Comparison of ENCODE assay signal across 9 mouse cellular contexts in the genomic region with DNA sequence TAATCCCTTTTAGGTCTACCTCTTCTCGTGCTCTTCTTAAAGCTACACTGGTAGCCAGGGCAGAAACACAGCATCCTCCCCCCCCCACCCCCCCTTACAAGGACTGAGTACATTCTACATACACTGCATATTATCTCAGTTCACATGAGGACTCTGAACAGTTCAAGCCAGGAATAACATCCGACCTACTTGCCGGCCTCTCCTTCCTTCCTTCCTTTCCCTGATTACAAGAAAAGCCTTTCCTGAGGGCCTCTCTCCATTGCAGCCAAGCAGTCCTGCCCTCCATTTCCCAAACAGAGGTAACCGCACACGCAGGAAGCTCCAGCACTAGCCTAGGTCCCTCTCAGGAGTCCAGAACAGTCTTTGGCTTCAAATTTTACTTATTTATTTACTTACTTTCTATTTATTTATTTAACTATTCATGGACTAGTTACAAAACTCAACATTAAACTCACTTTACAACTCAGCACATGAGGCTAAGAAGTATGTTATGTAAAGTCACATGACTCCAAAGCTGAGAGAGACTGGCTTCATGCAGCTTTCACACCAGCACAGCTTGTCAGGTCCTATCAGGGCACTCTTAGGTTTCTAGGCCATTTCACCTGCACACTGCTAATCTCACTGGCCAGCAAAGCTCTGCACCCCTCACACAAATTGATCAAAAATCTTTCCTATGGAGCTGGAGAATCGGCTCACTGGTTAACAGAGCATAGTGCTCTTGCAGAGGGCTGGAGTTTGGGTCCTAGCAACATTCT.
DNase-seq lines count a peak whose midpoint lies in the region; ATAC-seq and TF ChIP-seq lines count a peak whose summit lies in the region.
"Had no signal": no experiment of that assay in that cellular context is flagged by ENCODE, and none has a peak within 500 bp of the region (broad histone marks: within the 10 kb centered on the region; RNA-seq: fewer than 3 reads in every experiment).

No protein-coding gene starts in this region.

- no peak for TF ChIP-seq POLR2A in lung, adult 2 months (IDR thresholded peaks at IDR 0.05; ENCODE audit: borderline replicate concordance, extremely low read depth, low read depth, low read length)

- no peak overlapping the region for H3K4me2 ChIP-seq in embryonic facial prominence, embryonic 14.5 days (ENCODE audit: low read depth, low read length)
- H3K4me2 ChIP-seq in lung, embryonic 15.5 days, result no peak overlapping the region
- H3K4me2 ChIP-seq in liver, embryonic 13.5 days, result no peak overlapping the region
- H3K4me2 ChIP-seq in stomach, embryonic 16.5 days (ENCODE audit: low read depth, low read length), result no peak overlapping the region
- H3K4me2 ChIP-seq in forebrain, embryonic 13.5 days, result no peak overlapping the region
- H3K4me2 ChIP-seq: limb, embryonic 13.5 days had no signal

- no peak overlapping the region; the same call in 1 of the 2 replicates for H3K27ac ChIP-seq in embryonic facial prominence, embryonic 14.5 days (replicated peaks; ENCODE audit: low read depth, low read length)
- no peak overlapping the region; the same call in 1 of the 2 replicates for H3K27ac ChIP-seq in embryonic facial prominence, embryonic 10.5 days (replicated peaks)
- no peak overlapping the region for H3K27ac ChIP-seq in lung, embryonic 15.5 days
- H3K27ac ChIP-seq in liver, embryonic 13.5 days, result no peak overlapping the region
- H3K27ac ChIP-seq in stomach, embryonic 16.5 days (ENCODE audit: low read length), result no peak overlapping the region
- H3K27ac ChIP-seq in forebrain, embryonic 13.5 days, result no peak overlapping the region
- H3K27ac ChIP-seq: limb, embryonic 13.5 days had no signal

- peaks cover 6% of the 10 kb centered on the region for H3K4me1 ChIP-seq in embryonic facial prominence, embryonic 14.5 days (ENCODE audit: control insufficient read depth, insufficient read depth, low read length)
- H3K4me1 ChIP-seq in embryonic facial prominence, embryonic 10.5 days, result peaks cover 17% of the 10 kb centered on the region
- H3K4me1 ChIP-seq in lung, embryonic 15.5 days, result peaks cover 24% of the 10 kb centered on the region
- peaks cover 22% of the 10 kb centered on the region for H3K4me1 ChIP-seq in lung, adult 2 months (ENCODE audit: control insufficient read depth, insufficient read depth, low read length)
- H3K4me1 ChIP-seq in liver, embryonic 13.5 days (replicated peaks), result peaks cover 15% of the 10 kb centered on the region
- peaks cover 17% of the 10 kb centered on the region for H3K4me1 ChIP-seq in stomach, embryonic 16.5 days (ENCODE audit: control insufficient read depth, insufficient read depth, low read length)
- peaks cover 19% of the 10 kb centered on the region; the same call in 1 of the 2 replicates for H3K4me1 ChIP-seq in forebrain, embryonic 13.5 days

- H3K9ac ChIP-seq in embryonic facial prominence, embryonic 14.5 days (ENCODE audit: low read depth, low read length), result no peak overlapping the region
- H3K9ac ChIP-seq in lung, embryonic 15.5 days, result no peak overlapping the region
- H3K9ac ChIP-seq in liver, embryonic 13.5 days, result no peak overlapping the region
- H3K9ac ChIP-seq in stomach, embryonic 16.5 days (ENCODE audit: low read length), result no peak overlapping the region
- H3K9ac ChIP-seq in forebrain, embryonic 13.5 days, result no peak overlapping the region
- H3K9ac ChIP-seq: limb, embryonic 13.5 days had no signal

- 52% methylated on average over 6 of the region's 6 CpGs for WGBS in embryonic facial prominence, embryonic 14.5 days
- WGBS in embryonic facial prominence, embryonic 10.5 days, result 70% methylated on average over 6 of the region's 6 CpGs
- WGBS in lung, embryonic 15.5 days, result 37% methylated on average over 6 of the region's 6 CpGs
- WGBS in lung, adult 2 months, result 33% methylated on average over 6 of the region's 6 CpGs
- 32% methylated on average over 6 of the region's 6 CpGs for WGBS in liver, embryonic 13.5 days (ENCODE audit: insufficient replicate concordance)
- WGBS in stomach, embryonic 16.5 days, result 57% methylated on average over 6 of the region's 6 CpGs
- WGBS in forebrain, embryonic 13.5 days, result 74% methylated on average over 6 of the region's 6 CpGs

- 0 out of 2 replicates have a peak, but pooled peaks have one; percentile 26 for ATAC-seq in embryonic facial prominence, embryonic 14.5 days (ENCODE audit: low read depth)
- ATAC-seq in lung, embryonic 15.5 days (ENCODE audit: borderline replicate concordance, extremely low read depth, low FRiP score, low TSS enrichment), result peak; percentile 49; the same call in 1 of the 2 replicates
- peak; percentile 45; the same call in 1 of the 2 replicates for ATAC-seq in liver, embryonic 13.5 days (ENCODE audit: low read depth)
- peak; percentile 37; the same call in 1 of the 2 replicates for ATAC-seq in stomach, embryonic 16.5 days (ENCODE audit: insufficient read depth, low FRiP score)
- no peak for ATAC-seq in erythroid progenitor cell, adult 5-6 weeks (replicated peaks; ENCODE audit: low FRiP score, poor library complexity, severe bottlenecking)
- no peak for ATAC-seq in forebrain, embryonic 13.5 days

- TF ChIP-seq CTCF in lung, adult 2 months (IDR thresholded peaks at IDR 0.05; ENCODE audit: insufficient read depth, low read length), result no peak

- H3K27me3 ChIP-seq in embryonic facial prominence, embryonic 14.5 days (replicated peaks; ENCODE audit: control insufficient read depth, insufficient read depth, low read length), result no peaks in the 10 kb centered on the region
- H3K27me3 ChIP-seq in embryonic facial prominence, embryonic 10.5 days (replicated peaks; ENCODE audit: low read depth, poor library complexity, severe bottlenecking), result no peaks in the 10 kb centered on the region
- no peaks in the 10 kb centered on the region for H3K27me3 ChIP-seq in lung, embryonic 15.5 days
- H3K27me3 ChIP-seq in liver, embryonic 13.5 days, result no peaks in the 10 kb centered on the region
- no peaks in the 10 kb centered on the region for H3K27me3 ChIP-seq in stomach, embryonic 16.5 days (ENCODE audit: control insufficient read depth, insufficient read depth, low read length)
- H3K27me3 ChIP-seq in forebrain, embryonic 13.5 days, result no peaks in the 10 kb centered on the region
- H3K27me3 ChIP-seq: limb, embryonic 13.5 days had no signal

- DNase-seq in embryonic facial prominence, embryonic 14.5 days (ENCODE audit: low spot score), result no peak
- DNase-seq in embryonic facial prominence, embryonic 10.5 days (ENCODE audit: low spot score), result no peak
- no peak for DNase-seq in lung, adult 2 months
- no peak for DNase-seq in liver, embryonic 13.5 days

- no peaks in the 10 kb centered on the region for H3K36me3 ChIP-seq in embryonic facial prominence, embryonic 14.5 days (ENCODE audit: control insufficient read depth, insufficient read depth, low read length)
- peaks cover 21% of the 10 kb centered on the region; the same call in 1 of the 2 replicates for H3K36me3 ChIP-seq in embryonic facial prominence, embryonic 10.5 days (replicated peaks)
- no peaks in the 10 kb centered on the region for H3K36me3 ChIP-seq in lung, embryonic 15.5 days
- H3K36me3 ChIP-seq in liver, embryonic 13.5 days, result no peaks in the 10 kb centered on the region
- H3K36me3 ChIP-seq in stomach, embryonic 16.5 days (ENCODE audit: control insufficient read depth, insufficient read depth, low read length), result no peaks in the 10 kb centered on the region
- no peaks in the 10 kb centered on the region for H3K36me3 ChIP-seq in forebrain, embryonic 13.5 days (ENCODE audit: poor library complexity, severe bottlenecking)

- no peak overlapping the region for H3K4me3 ChIP-seq in embryonic facial prominence, embryonic 14.5 days (ENCODE audit: low read depth, low read length)
- H3K4me3 ChIP-seq in embryonic facial prominence, embryonic 10.5 days, result no peak overlapping the region
- no peak overlapping the region for H3K4me3 ChIP-seq in lung, embryonic 15.5 days
- no peak overlapping the region for H3K4me3 ChIP-seq in lung, adult 2 months (replicated peaks; ENCODE audit: extremely low read depth, low read depth, low read length)
- H3K4me3 ChIP-seq in liver, embryonic 13.5 days (replicated peaks), result no peak overlapping the region
- H3K4me3 ChIP-seq in stomach, embryonic 16.5 days (replicated peaks; ENCODE audit: low read length), result no peak overlapping the region
- no peak overlapping the region for H3K4me3 ChIP-seq in forebrain, embryonic 13.5 days
- H3K4me3 ChIP-seq: limb, embryonic 13.5 days had no signal

- H3K9me3 ChIP-seq in embryonic facial prominence, embryonic 14.5 days (ENCODE audit: control insufficient read depth, low read length), result no peaks in the 10 kb centered on the region
- H3K9me3 ChIP-seq in embryonic facial prominence, embryonic 10.5 days, result no peaks in the 10 kb centered on the region
- H3K9me3 ChIP-seq in lung, embryonic 15.5 days, result no peaks in the 10 kb centered on the region
- H3K9me3 ChIP-seq in liver, embryonic 13.5 days (replicated peaks), result no peaks in the 10 kb centered on the region
- no peaks in the 10 kb centered on the region for H3K9me3 ChIP-seq in stomach, embryonic 16.5 days (replicated peaks; ENCODE audit: control insufficient read depth, low read length)
- H3K9me3 ChIP-seq in forebrain, embryonic 13.5 days (replicated peaks), result no peaks in the 10 kb centered on the region
- H3K9me3 ChIP-seq: limb, embryonic 13.5 days had no signal

Comparison
In these comparisons a context has a peak if more than half of its experiments do, and no peak if none do; other contexts are left out.
1. ATAC-seq: peak in embryonic facial prominence, embryonic 14.5 days (single experiment), lung, embryonic 15.5 days (single experiment), liver, embryonic 13.5 days (single experiment) and stomach, embryonic 16.5 days (single experiment); none in erythroid progenitor cell, adult 5-6 weeks (single experiment) and forebrain, embryonic 13.5 days (single experiment).